Mouse (Mus musculus) spleen, adult 2 months (tissue): ENCODE data around the gene Gga2. TPM values are rescaled to one million over a fixed set of nuclear protein-coding genes. Genes with fewer than 3 reads are reported as not detected.

ENCODE experiments used
- DNase-seq, 2 experiments: peaks; one replicate each; pipeline versions ENCODE4 v3.0.0 to v3.0.0-alpha.2; 2012 to 2021; ENCODE audit warnings: low spot score in 2 of 2, low read depth in 1 of 2
- H3K27ac ChIP-seq: fragments of 200-500 bp; 2 replicates; pipeline ENCODE4 v1.5.1; 2012; ENCODE audit warnings: low read length, inconsistent platforms; ENCODE audit not compliant: insufficient read depth
- H3K27me3 ChIP-seq: fragments of 200-500 bp; 2 replicates; pipeline ENCODE4 v1.6.1; 2012; ENCODE audit warnings: mild to moderate bottlenecking, moderate library complexity, low read length, inconsistent platforms; ENCODE audit not compliant: control insufficient read depth, insufficient read depth
- H3K36me3 ChIP-seq: fragments of 200-500 bp; 2 replicates; pipeline ENCODE4 v1.6.1; 2012; ENCODE audit warnings: mild to moderate bottlenecking, low read length, inconsistent platforms; ENCODE audit not compliant: control insufficient read depth, insufficient read depth
- H3K4me1 ChIP-seq: fragments of 200-500 bp; 2 replicates; pipeline ENCODE4 v1.6.1; 2011; ENCODE audit warnings: inconsistent platforms; ENCODE audit not compliant: control insufficient read depth, insufficient read depth, insufficient read length
- H3K4me3 ChIP-seq: fragments of 200-500 bp; 2 replicates; pipeline ENCODE4 v1.5.1; 2011; ENCODE audit warnings: mild to moderate bottlenecking, inconsistent platforms; ENCODE audit not compliant: insufficient read depth, insufficient read length; ENCODE audit errors: extremely low read depth
- CTCF ChIP-seq: fragments of 200-500 bp; IDR thresholded peaks from 2 replicates; pipeline ENCODE4 v1.5.1; 2011; ENCODE audit warnings: mild to moderate bottlenecking, inconsistent platforms; ENCODE audit not compliant: insufficient read depth, insufficient read length, insufficient replicate concordance; ENCODE audit errors: extremely low read depth
- POLR2A ChIP-seq: fragments of 200-500 bp; IDR thresholded peaks from 2 replicates; pipeline ENCODE4 v1.6.1; 2011; ENCODE audit warnings: low read depth, low read length, inconsistent platforms
- WGBS: fragments of 180-500 bp; shearing (Covaris S2); methylation state at CpG from one replicate; pipeline ENCODE4 v1.1.7; 2018; 5-methylcytosine and 5-hydroxymethylcytosine counted together
- polyA plus RNA-seq: library from polyadenylated mRNA; depleted of rRNA; stranded (reverse); fragments of >200 nt; gene quantifications from 2 replicates; pipeline ENCODE4 v1.2.3, GENCODE M21; 2012; rRNA removed

Gga2 gene
- polyA plus RNA-seq, 1 experiment, result 88.1 TPM

GRCm38 (mm10) chr7:121939244-121939643 is 81.8 kb downstream of the Gga2 start:
- peaks cover 6% of the 10 kb centered on the region for H3K36me3 ChIP-seq
- no peaks in the 10 kb centered on the region for H3K27me3 ChIP-seq
- no peaks in the 10 kb centered on the region for H3K4me1 ChIP-seq
- no peak for TF ChIP-seq POLR2A
- TF ChIP-seq CTCF, result no peak
- WGBS, result 89% methylated on average over 6 of the region's 6 CpGs
- no peak overlapping the region for H3K27ac ChIP-seq
- H3K4me3 ChIP-seq, result no peak overlapping the region
- DNase-seq, result no peak

GRCm38 (mm10) chr7:121938124-121938891 is 82.7 kb downstream of the Gga2 start:
- no peak for DNase-seq
- Histone ChIP-seq H3K4me1 (no peaks in the 10 kb centered on the region), H3K4me3 (no peak overlapping the region), H3K27ac (no peak overlapping the region), H3K36me3 (peaks cover 4% of the 10 kb centered on the region), H3K27me3 (no peaks in the 10 kb centered on the region)
- TF ChIP-seq CTCF (no peak), POLR2A (no peak)
- 89% methylated on average over 8 of the region's 8 CpGs for WGBS

- Histone ChIP-seq H3K27me3 (no peaks in the 10 kb centered on the region), H3K27ac (no peak overlapping the region), H3K36me3 (peaks cover 3% of the 10 kb centered on the region; the same call in 1 of the 2 replicates), H3K4me3 (no peak overlapping the region), H3K4me1 (no peaks in the 10 kb centered on the region)
- no peak for DNase-seq
- TF ChIP-seq POLR2A (no peak), CTCF (no peak)
- WGBS, result 85% methylated on average over 14 of the region's 14 CpGs
Measured at GRCm38 (mm10) chr7:121936861-121937630, 84.0 kb downstream of the Gga2 start.

Other genes starting within 250 kb of the Gga2 start
- gene Scnn1b, start 156.2 kb downstream of the Gga2 start, polyA plus RNA-seq, result not detected in 2 replicates
- 9.9 and 11.8 TPM in 2 replicates for gene Cog7, start 39.5 kb downstream of the Gga2 start, polyA plus RNA-seq
- 15.4 and 16.2 TPM in 2 replicates for gene Ubfd1, start 46.0 kb upstream of the Gga2 start, polyA plus RNA-seq
- 7.9 and 10.4 TPM in 2 replicates for gene Ears2, start 46.0 kb upstream of the Gga2 start, polyA plus RNA-seq
- 103 and 141 TPM in 2 replicates for gene Ndufab1, start 80.7 kb upstream of the Gga2 start, polyA plus RNA-seq
- gene Palb2, start 111.8 kb upstream of the Gga2 start, polyA plus RNA-seq, result 2.5 and 2.7 TPM in 2 replicates
- gene Dctn5, start 111.8 kb upstream of the Gga2 start, polyA plus RNA-seq, result 54.9 and 62.0 TPM in 2 replicates
- gene Plk1, start 138.2 kb upstream of the Gga2 start, polyA plus RNA-seq, result 11.3 and 14.9 TPM in 2 replicates
- 0.22 TPM in 1 of 2 replicates, not detected in the other for gene Ern2, start 165.0 kb upstream of the Gga2 start, polyA plus RNA-seq
- gene Chp2, start 198.3 kb upstream of the Gga2 start, polyA plus RNA-seq, result 1.2 and 2.7 TPM in 2 replicates